25 mouse cellular contexts compared by ENCODE assay signal in genomic region chr13:27977646-27978045, GRCm38 (mm10). TPM values are rescaled to one million over a fixed set of nuclear protein-coding genes. Genes with fewer than 3 reads are reported as not detected.
"Had no signal": no experiment of that assay in that cellular context is flagged by ENCODE, and none has a peak within 500 bp of the region (broad histone marks: within the 10 kb centered on the region; RNA-seq: fewer than 3 reads in every experiment).

No protein-coding gene starts in this region.

- H3K36me3 ChIP-seq: limb, embryonic 12.5 days; limb, embryonic 15.5 days; liver, embryonic 15.5 days; lung, embryonic 15.5 days; midbrain, embryonic 10.5 days; midbrain, embryonic 13.5 days had no signal

- H3K9me3 ChIP-seq: limb, embryonic 12.5 days; limb, embryonic 15.5 days; liver, embryonic 15.5 days; lung, embryonic 15.5 days; megakaryocyte, embryonic 14.5 days; midbrain, embryonic 10.5 days; midbrain, embryonic 13.5 days had no signal

- ATAC-seq: midbrain, embryonic 13.5 days had no signal

- H3K9ac ChIP-seq: limb, embryonic 12.5 days; limb, embryonic 15.5 days; liver, embryonic 15.5 days; lung, embryonic 15.5 days; midbrain, embryonic 13.5 days had no signal

- H3K4me3 ChIP-seq: limb, embryonic 12.5 days; limb, embryonic 15.5 days; liver, embryonic 15.5 days; lung, embryonic 15.5 days; megakaryocyte, embryonic 14.5 days; midbrain, embryonic 10.5 days; midbrain, embryonic 13.5 days had no signal

- DNase-seq: kidney, adult 9 months; kidney, postnatal 14 days; kidney, postnatal 4 days; left cerebral cortex, postnatal 4 days; lung, adult 18-20 months; lung, postnatal 10 days; lung, postnatal 36 days; right cerebral cortex, postnatal 14 days; right cerebral cortex, postnatal 4 days; thymus, postnatal 25 days had no signal

- H3K4me1 ChIP-seq: limb, embryonic 12.5 days; limb, embryonic 15.5 days; liver, embryonic 15.5 days; lung, embryonic 15.5 days; megakaryocyte, embryonic 14.5 days; midbrain, embryonic 10.5 days; midbrain, embryonic 13.5 days had no signal

- H3K4me2 ChIP-seq: limb, embryonic 12.5 days; limb, embryonic 15.5 days; liver, embryonic 11.5 days; liver, embryonic 15.5 days; lung, embryonic 15.5 days; midbrain, embryonic 13.5 days had no signal

- H3K27ac ChIP-seq: limb, embryonic 12.5 days; limb, embryonic 15.5 days; liver, embryonic 15.5 days; lung, embryonic 15.5 days; midbrain, embryonic 10.5 days; midbrain, embryonic 13.5 days; stomach, postnatal 0 days had no signal

- H3K27me3 ChIP-seq: limb, embryonic 12.5 days; limb, embryonic 15.5 days; liver, embryonic 15.5 days; lung, embryonic 15.5 days; megakaryocyte, embryonic 14.5 days; midbrain, embryonic 13.5 days had no signal

RNA-seq across cellular contexts. Expression of gene Prl4a1, which starts 38.4 kb away (rescaled TPM):
- polyA plus RNA-seq: kidney, embryonic 16.5 days; limb, embryonic 12.5 days; limb, embryonic 15.5 days; liver, embryonic 11.5 days; liver, embryonic 15.5 days; lung, embryonic 15.5 days; midbrain, embryonic 10.5 days; midbrain, embryonic 13.5 days; midbrain, postnatal 0 days; neural tube, embryonic 11.5 days; neural tube, embryonic 14.5 days; stomach, embryonic 14.5 days; stomach, postnatal 0 days; thymus, postnatal 0 days had no signal
